Comparison of ENCODE assay signal across 25 mouse cellular contexts in the genomic region with DNA sequence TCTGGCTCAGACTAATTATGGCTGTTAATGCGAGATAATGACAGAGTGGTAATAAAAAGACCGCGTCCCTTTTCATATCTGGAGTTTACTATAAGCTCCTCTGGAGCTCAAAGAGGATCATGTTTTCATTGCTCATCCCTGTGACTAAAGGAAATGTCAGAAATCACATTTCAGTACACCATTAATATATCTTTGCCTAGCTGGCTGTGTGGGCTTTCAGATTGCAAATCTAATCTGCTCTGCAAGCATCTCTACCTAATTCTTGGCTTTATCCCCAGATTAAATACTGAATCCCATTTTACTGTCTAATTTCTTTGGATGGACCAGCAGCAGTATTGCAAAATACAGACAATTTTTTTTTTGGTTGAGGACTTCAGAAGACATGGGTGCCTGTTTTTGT.
"Had no signal": no experiment of that assay in that cellular context is flagged by ENCODE, and none has a peak within 500 bp of the region (broad histone marks: within the 10 kb centered on the region; RNA-seq: fewer than 3 reads in every experiment).

No protein-coding gene starts in this region.

- DNase-seq: gastrocnemius, postnatal 14 days; gastrocnemius, postnatal 36 days; heart, adult 18-20 months; heart, postnatal 14 days; heart, postnatal 36 days; kidney, adult 11 months; kidney, adult 2 months; kidney, adult 9 months; kidney, postnatal 14 days; kidney, postnatal 36 days; layer of hippocampus, postnatal 36 days; left cerebral cortex, postnatal 4 days had no signal

- ATAC-seq: hindbrain, postnatal 0 days; intestine, embryonic 16.5 days; liver, embryonic 12.5 days had no signal

- H3K27ac ChIP-seq: heart, embryonic 10.5 days; heart, embryonic 13.5 days; heart, embryonic 15.5 days; hindbrain, embryonic 13.5 days; hindbrain, embryonic 15.5 days; hindbrain, postnatal 0 days; kidney, embryonic 15.5 days; kidney, postnatal 0 days; limb, embryonic 13.5 days; limb, embryonic 15.5 days; liver, embryonic 12.5 days; liver, embryonic 14.5 days had no signal

- H3K4me1 ChIP-seq: heart, embryonic 10.5 days; heart, embryonic 13.5 days; heart, embryonic 15.5 days; hindbrain, embryonic 15.5 days; kidney, embryonic 15.5 days; limb, embryonic 13.5 days; limb, embryonic 15.5 days; liver, embryonic 12.5 days had no signal

- H3K9ac ChIP-seq: heart, embryonic 13.5 days; heart, embryonic 15.5 days; hindbrain, embryonic 13.5 days; hindbrain, embryonic 15.5 days; kidney, embryonic 15.5 days; limb, embryonic 13.5 days; limb, embryonic 15.5 days; liver, embryonic 12.5 days; liver, embryonic 14.5 days had no signal

- H3K4me2 ChIP-seq: heart, embryonic 13.5 days; heart, embryonic 15.5 days; hindbrain, embryonic 13.5 days; hindbrain, embryonic 15.5 days; kidney, embryonic 15.5 days; limb, embryonic 13.5 days; limb, embryonic 15.5 days; liver, embryonic 12.5 days had no signal

- H3K9me3 ChIP-seq: heart, embryonic 10.5 days; heart, embryonic 13.5 days; heart, embryonic 15.5 days; hindbrain, embryonic 13.5 days; hindbrain, embryonic 15.5 days; kidney, embryonic 15.5 days; limb, embryonic 13.5 days; limb, embryonic 15.5 days; liver, embryonic 12.5 days had no signal

- H3K27me3 ChIP-seq: heart, embryonic 13.5 days; heart, embryonic 15.5 days; hindbrain, embryonic 13.5 days; hindbrain, embryonic 15.5 days; kidney, embryonic 15.5 days; limb, embryonic 13.5 days; limb, embryonic 15.5 days; liver, embryonic 12.5 days had no signal

- H3K4me3 ChIP-seq: heart, embryonic 10.5 days; heart, embryonic 13.5 days; heart, embryonic 15.5 days; hindbrain, embryonic 13.5 days; hindbrain, embryonic 15.5 days; kidney, embryonic 15.5 days; limb, embryonic 13.5 days; limb, embryonic 15.5 days; liver, embryonic 12.5 days had no signal

- H3K36me3 ChIP-seq: heart, embryonic 10.5 days; heart, embryonic 13.5 days; heart, embryonic 15.5 days; hindbrain, embryonic 13.5 days; hindbrain, embryonic 15.5 days; kidney, embryonic 15.5 days; limb, embryonic 13.5 days; limb, embryonic 15.5 days; liver, embryonic 12.5 days had no signal
